Comparison of ENCODE assay signal across 9 mouse cellular contexts in genomic region chr4:142249401-142249800, GRCm38 (mm10). TPM values are rescaled to one million over a fixed set of nuclear protein-coding genes. Genes with fewer than 3 reads are reported as not detected.
DNase-seq lines count a peak whose midpoint lies in the region; ATAC-seq and TF ChIP-seq lines count a peak whose summit lies in the region.
"Had no signal": no experiment of that assay in that cellular context is flagged by ENCODE, and none has a peak within 500 bp of the region (broad histone marks: within the 10 kb centered on the region; RNA-seq: fewer than 3 reads in every experiment).

No protein-coding gene starts in this region.

- WGBS in embryonic facial prominence, embryonic 10.5 days, result 23% methylated on average over 9 of the region's 9 CpGs
- 11% methylated on average over 9 of the region's 9 CpGs for WGBS in liver, embryonic 14.5 days (ENCODE audit: insufficient replicate concordance)
- WGBS in neural tube, embryonic 11.5 days, result 24% methylated on average over 9 of the region's 9 CpGs

- no peaks in the 10 kb centered on the region; the same call in 1 of the 2 replicates for H3K36me3 ChIP-seq in embryonic facial prominence, embryonic 10.5 days (replicated peaks)
- no peaks in the 10 kb centered on the region for H3K36me3 ChIP-seq in liver, embryonic 14.5 days (replicated peaks; ENCODE audit: control insufficient read depth, insufficient read depth, low read depth)
- no peaks in the 10 kb centered on the region for H3K36me3 ChIP-seq in neural tube, embryonic 11.5 days (ENCODE audit: control insufficient read depth, insufficient read depth, low read length)
- H3K36me3 ChIP-seq: embryonic facial prominence, embryonic 13.5 days had no signal

- DNase-seq in right cerebral cortex, postnatal 14 days, result peak; percentile 51
- no peak for DNase-seq in right cerebral cortex, postnatal 36 days (ENCODE audit: low spot score in 2 of 2)
- peak; percentile 70 for DNase-seq in embryonic facial prominence, embryonic 10.5 days (ENCODE audit: low spot score)
- peak; percentile 40 for DNase-seq in induced T-regulatory cell, adult 2 months (ENCODE audit: low read depth)
- peak in 2 of 3 experiments; percentile 20 to 31 for DNase-seq in liver, embryonic 14.5 days (ENCODE audit: low read depth in 3 of 3, low spot score in 3 of 3)
- peak; percentile 66 for DNase-seq in neural tube, embryonic 11.5 days (ENCODE audit: low spot score)
- no peak for DNase-seq in T-cell, adult 2 months (ENCODE audit: low spot score)

- H3K9me3 ChIP-seq in embryonic facial prominence, embryonic 10.5 days, result no peaks in the 10 kb centered on the region
- no peaks in the 10 kb centered on the region for H3K9me3 ChIP-seq in liver, embryonic 14.5 days (ENCODE audit: control insufficient read depth, low read length)
- H3K9me3 ChIP-seq in neural tube, embryonic 11.5 days (ENCODE audit: control insufficient read depth, low read length), result no peaks in the 10 kb centered on the region
- H3K9me3 ChIP-seq: embryonic facial prominence, embryonic 13.5 days had no signal

- no peak overlapping the region for H3K27ac ChIP-seq in bone marrow macrophage, adult 2 months (ENCODE audit: insufficient read depth, low read depth, low read length)
- H3K27ac ChIP-seq in embryonic facial prominence, embryonic 10.5 days (replicated peaks), result no peak overlapping the region
- H3K27ac ChIP-seq in liver, embryonic 14.5 days, result no peak overlapping the region
- no peak overlapping the region for H3K27ac ChIP-seq in neural tube, embryonic 11.5 days (ENCODE audit: low read depth, low read length)
- H3K27ac ChIP-seq: embryonic facial prominence, embryonic 13.5 days had no signal

- no peak for TF ChIP-seq POLR2A in bone marrow macrophage, adult 2 months (IDR thresholded peaks at IDR 0.05; ENCODE audit: borderline replicate concordance, low read depth, low read length)

- no peak for TF ChIP-seq EP300 in liver, embryonic 14.5 days (IDR thresholded peaks at IDR 0.05; ENCODE audit: low read depth)

- H3K27me3 ChIP-seq in embryonic facial prominence, embryonic 10.5 days (replicated peaks; ENCODE audit: low read depth, poor library complexity, severe bottlenecking), result no peaks in the 10 kb centered on the region
- H3K27me3 ChIP-seq in liver, embryonic 14.5 days (ENCODE audit: control insufficient read depth, insufficient read depth, low read length), result no peaks in the 10 kb centered on the region
- H3K27me3 ChIP-seq in neural tube, embryonic 11.5 days (ENCODE audit: control insufficient read depth, insufficient read depth, low read length), result no peaks in the 10 kb centered on the region
- H3K27me3 ChIP-seq: embryonic facial prominence, embryonic 13.5 days had no signal

- no peak for ATAC-seq in liver, embryonic 14.5 days (ENCODE audit: insufficient read depth)
- ATAC-seq in neural tube, embryonic 11.5 days (ENCODE audit: insufficient read depth, low FRiP score, low TSS enrichment), result peak; percentile 38; the same call in 1 of the 2 replicates

- no peak overlapping the region for H3K4me3 ChIP-seq in bone marrow macrophage, adult 2 months (ENCODE audit: insufficient read depth, low read length)
- H3K4me3 ChIP-seq in embryonic facial prominence, embryonic 10.5 days, result no peak overlapping the region
- H3K4me3 ChIP-seq in liver, embryonic 14.5 days (ENCODE audit: insufficient read depth in 1 of 2, low read depth in 2 of 2, low read length in 2 of 2), result no peak overlapping the region
- H3K4me3 ChIP-seq in neural tube, embryonic 11.5 days (ENCODE audit: low read depth, low read length), result no peak overlapping the region
- H3K4me3 ChIP-seq: embryonic facial prominence, embryonic 13.5 days had no signal

- no peak overlapping the region for H3K4me2 ChIP-seq in liver, embryonic 14.5 days (ENCODE audit: low read depth)
- no peak overlapping the region for H3K4me2 ChIP-seq in neural tube, embryonic 11.5 days (ENCODE audit: low read depth)
- H3K4me2 ChIP-seq: embryonic facial prominence, embryonic 13.5 days had no signal

- TF ChIP-seq CTCF in bone marrow macrophage, adult 2 months (IDR thresholded peaks at IDR 0.05; ENCODE audit: low read depth, low read length), result peak; percentile 26; the same call in 1 of the 2 replicates
- peak; percentile 84 for TF ChIP-seq CTCF in liver, embryonic 14.5 days (IDR thresholded peaks at IDR 0.05; ENCODE audit: low read depth)

- no peaks in the 10 kb centered on the region for H3K4me1 ChIP-seq in bone marrow macrophage, adult 2 months (ENCODE audit: control insufficient read depth, insufficient read depth, low read length)
- H3K4me1 ChIP-seq in embryonic facial prominence, embryonic 10.5 days, result peaks cover 46% of the 10 kb centered on the region
- no peaks in the 10 kb centered on the region for H3K4me1 ChIP-seq in liver, embryonic 14.5 days (replicated peaks; ENCODE audit: control insufficient read depth in 2 of 2, insufficient read depth in 2 of 2, low read length in 1 of 2)
- 0 out of 2 replicates have a peak, but pooled peaks cover 3% of the 10 kb centered on the region for H3K4me1 ChIP-seq in neural tube, embryonic 11.5 days (ENCODE audit: control insufficient read depth, insufficient read depth, low read length)

- no peak overlapping the region for H3K9ac ChIP-seq in liver, embryonic 14.5 days (replicated peaks)
- H3K9ac ChIP-seq in neural tube, embryonic 11.5 days (ENCODE audit: low read length), result no peak overlapping the region
- H3K9ac ChIP-seq: embryonic facial prominence, embryonic 13.5 days had no signal

RNA-seq across cellular contexts. Expression of gene Kazn, which starts 10.2 kb away (rescaled TPM):
- polyA plus RNA-seq in bone marrow macrophage, adult 2 months (2012; ENCODE audit: insufficient read depth, insufficient read length, missing spikeins), result not detected in 2 replicates
- polyA plus RNA-seq in embryonic facial prominence, embryonic 10.5 days (2016; fragmentation: Nextera tagmentation; extraction: Ambion mirVana), result 13.3 and 13.8 TPM in 2 replicates
- polyA plus RNA-seq in liver, embryonic 14.5 days (2012; rRNA removed), result 0.94 and 1.5 TPM in 2 replicates
- 0.41 and 0.53 TPM in 2 replicates for polyA plus RNA-seq in liver, embryonic 14.5 days (2014; fragmentation: Nextera tagmentation; extraction: Ambion mirVana)
- 10.6 and 12.2 TPM in 2 replicates for polyA plus RNA-seq in neural tube, embryonic 11.5 days (2014; fragmentation: Nextera tagmentation; extraction: Ambion mirVana)

Comparison
In these comparisons a context has a peak if more than half of its experiments do, and no peak if none do; other contexts are left out.
1. DNase-seq: peak in right cerebral cortex, postnatal 14 days (single experiment), embryonic facial prominence, embryonic 10.5 days (single experiment), induced T-regulatory cell, adult 2 months (single experiment), liver, embryonic 14.5 days (2 of 3) and neural tube, embryonic 11.5 days (single experiment); none in right cerebral cortex, postnatal 36 days (0 of 2) and T-cell, adult 2 months (single experiment).